Mouse (Mus musculus): ENCODE measurements at regions not wholly inside any gene's neighbourhood (a gene's known extent, or its start where the extent isn't known, plus 50 kb on each side); places are given as distances from the start of the nearest gene placed in this dataset.

DNA sequence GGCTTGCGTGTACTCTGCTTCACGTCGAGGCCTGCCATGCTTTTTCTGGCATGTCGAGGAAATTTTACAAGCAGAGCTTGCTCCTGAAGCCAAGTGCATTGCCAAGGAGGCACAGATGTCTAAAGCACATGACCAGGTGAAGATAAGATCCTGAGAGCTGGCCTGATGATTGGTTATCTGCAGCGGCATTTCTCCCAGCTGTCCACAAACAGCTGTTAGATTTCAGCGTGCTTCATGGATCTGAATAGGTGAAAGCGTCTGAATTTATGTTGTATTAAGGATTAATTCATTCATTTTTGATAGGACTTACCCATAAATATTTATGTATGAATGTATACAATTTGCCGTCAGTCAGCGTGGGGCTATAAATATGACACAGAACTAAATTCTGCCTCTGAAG, 327.7 kb downstream of the Gpat3 start:
- no peak for DNase-seq (ENCODE audit: low read depth, low spot score)
- WGBS, result 64% methylated on average over 9 of the region's 9 CpGs

DNA sequence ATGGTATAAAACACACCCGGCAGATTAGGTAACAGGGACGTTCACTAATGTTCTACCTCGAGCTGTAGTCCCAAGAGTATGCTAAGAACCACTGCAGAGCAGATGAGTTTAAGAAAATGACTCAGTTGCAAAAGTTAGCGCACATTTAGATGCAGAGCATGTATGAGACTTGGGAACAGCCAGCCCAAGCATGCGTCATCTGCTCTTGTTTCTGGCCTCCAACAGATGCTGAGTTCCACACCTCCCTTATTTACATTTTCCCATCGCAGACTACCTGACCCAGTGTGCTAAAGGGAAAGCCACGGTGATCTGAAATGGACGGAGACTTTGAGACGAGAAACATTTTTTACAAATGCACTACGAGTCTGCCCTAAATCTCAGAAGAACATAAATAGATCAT, 327.3 kb downstream of the Gpat3 start:
- WGBS, result 54% methylated on average over 10 of the region's 10 CpGs
- no peak for DNase-seq (ENCODE audit: low read depth, low spot score)

DNA sequence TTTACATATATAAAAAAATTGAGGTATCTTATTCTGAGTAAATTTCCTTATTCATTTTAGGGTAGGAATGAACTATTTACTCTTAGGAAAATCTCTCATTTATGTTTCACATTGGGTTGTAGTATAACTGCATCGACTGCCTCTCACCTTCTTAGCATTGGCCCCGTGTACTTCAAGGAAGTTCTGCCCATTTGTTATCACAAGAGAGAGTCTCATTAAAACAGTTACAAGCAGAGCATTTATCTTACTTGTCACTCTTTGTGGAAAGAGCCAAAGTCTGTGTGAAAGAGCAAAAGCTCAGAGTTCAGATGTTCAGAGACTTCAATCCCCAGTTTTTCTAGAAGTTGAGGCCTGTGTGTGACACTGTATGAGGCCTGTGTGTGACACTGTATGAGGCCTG, 323.6 kb downstream of the Gpat3 start:
- DNase-seq (ENCODE audit: low read depth, low spot score), result no peak
- WGBS, result 23% methylated on average over 2 of the region's 2 CpGs

DNA sequence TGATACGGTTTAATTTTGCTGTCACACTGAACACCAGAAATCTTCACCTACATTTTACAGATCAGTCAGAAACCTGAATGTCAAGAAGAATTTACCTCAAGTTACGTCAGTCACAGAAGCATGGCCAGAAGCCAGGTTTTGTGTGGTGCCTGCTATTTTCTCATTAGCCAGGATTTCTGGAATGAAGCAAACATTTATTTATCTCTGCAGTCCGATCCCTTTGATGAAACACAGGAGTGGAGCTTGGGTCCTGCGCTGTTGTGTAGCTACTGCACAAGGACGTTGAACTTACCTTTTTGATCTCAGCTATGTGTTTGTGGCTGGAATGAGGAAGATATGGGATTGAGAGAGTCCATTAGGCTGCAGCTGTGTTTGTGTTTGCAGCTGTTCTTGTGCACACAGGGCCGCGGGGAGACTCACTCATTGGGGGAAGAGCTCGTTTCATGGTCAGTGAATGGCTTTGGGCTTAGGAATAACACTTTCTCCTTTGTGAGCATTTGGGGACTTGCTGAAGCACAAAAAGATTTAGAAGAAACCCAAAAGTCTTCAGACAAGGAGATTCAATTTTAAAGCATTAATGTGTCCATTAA, 318.2 kb downstream of the Gpat3 start:
- WGBS, result 31% methylated on average over 8 of the region's 8 CpGs
- DNase-seq (ENCODE audit: low read depth, low spot score), result no peak

DNA sequence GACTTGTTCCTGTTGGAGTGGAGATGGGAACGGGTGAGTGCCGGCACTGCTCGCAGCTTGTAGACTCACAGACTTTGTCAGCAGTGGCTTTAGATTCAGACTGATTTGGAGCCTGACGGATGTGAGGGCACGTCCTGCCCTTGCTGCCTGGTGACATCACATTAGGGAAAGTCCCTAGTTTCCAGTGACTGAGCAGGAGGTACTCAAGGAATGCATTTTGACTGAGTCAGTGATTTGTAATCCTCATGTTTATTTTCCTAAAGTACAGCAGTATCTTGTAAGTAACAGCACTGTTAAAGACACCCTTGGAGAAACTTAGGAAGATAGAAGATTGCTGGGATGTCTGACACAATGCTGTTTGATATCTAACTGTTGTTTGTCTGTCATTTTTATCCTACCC, 317.6 kb downstream of the Gpat3 start:
- no peak for DNase-seq (ENCODE audit: low read depth, low spot score)
- 28% methylated on average over 5 of the region's 5 CpGs for WGBS

DNA sequence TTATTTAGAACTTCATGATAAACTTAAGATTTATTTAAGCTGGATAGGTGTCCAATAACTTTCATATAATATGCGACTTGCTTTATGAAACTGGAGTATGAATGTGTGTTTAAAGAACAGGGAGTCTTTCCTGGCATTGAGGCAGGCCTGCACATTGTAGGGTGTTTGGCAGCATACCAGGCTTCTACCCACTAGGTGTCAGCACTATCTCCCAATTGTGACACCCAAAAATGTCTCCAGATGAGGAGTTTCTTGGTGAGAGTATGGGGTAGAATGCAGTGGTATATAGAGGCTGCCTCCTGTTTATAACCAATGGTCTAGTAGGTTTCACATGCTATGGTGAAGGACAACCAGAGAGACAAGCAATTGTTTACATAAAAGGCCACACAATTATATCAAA, 311.9 kb downstream of the Gpat3 start:
- 61% methylated on average over 1 of the region's 1 CpGs for WGBS
- DNase-seq (ENCODE audit: low read depth, low spot score), result no peak

DNA sequence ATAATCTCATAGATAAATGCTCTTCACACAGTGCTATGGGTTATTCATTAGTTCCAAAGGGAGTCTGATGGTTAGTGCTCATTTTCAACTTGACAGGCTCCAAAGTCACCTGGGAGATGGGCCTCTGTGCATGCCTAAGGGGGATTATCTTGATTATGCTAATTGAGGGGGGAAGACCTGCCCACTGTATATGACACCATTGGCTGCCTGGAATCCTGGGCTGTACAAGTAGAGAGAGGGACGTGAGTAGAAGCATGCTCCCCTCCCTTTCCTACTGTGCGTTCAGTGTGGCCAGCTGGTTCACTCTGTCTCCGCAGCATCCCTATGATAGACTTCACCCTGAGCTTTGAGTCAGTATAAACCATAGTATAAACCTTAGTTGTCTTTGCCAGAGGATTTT, 300.8 kb downstream of the Gpat3 start:
- no peak for DNase-seq (ENCODE audit: low read depth, low spot score)
- WGBS, result 70% methylated on average over 3 of the region's 3 CpGs

DNA sequence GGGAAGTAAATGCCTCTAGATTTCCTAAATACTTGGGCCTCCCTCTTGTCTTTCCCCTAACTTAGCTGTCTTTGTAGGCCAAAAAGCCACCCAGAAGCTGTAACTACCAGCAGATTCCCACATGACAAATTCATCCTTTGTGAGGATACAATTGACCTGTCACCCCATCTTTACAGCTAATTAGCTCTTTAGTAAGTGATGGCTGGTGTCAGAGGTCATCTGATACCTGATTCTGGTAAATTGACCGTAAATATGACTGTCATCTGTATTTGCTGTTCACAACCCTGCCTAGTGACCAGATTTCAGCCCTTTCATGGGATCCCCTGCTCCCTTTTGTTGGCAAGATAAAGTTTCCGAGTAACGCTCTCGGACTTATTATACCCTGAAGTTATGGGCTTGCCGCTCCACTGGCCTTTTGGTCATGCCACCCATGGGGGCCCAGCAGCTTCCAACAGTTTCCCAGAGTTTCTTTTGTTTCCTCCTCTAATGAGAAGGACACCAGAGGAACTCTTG, 279.5 kb downstream of the Gpat3 start:
- DNase-seq (ENCODE audit: low read depth, low spot score), result no peak
- 66% methylated on average over 5 of the region's 5 CpGs for WGBS

DNA sequence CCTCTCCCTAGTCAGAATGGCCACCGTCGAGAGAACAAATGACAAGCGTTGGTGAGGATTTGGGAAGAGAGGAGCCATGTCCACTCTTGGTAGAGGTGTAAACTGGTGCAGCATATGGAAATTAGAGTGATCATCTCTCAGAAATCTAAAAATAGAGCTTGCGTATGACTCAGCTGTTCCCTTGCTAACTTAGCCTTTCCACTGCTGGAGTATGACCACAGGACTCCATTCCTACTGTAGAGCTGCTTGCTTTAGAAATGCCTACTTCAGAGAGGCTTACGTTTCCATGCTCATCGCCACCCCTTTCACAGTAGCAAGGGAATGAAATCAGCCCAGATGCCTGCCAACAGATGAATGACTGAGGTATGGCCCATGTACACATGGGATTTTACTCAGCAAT, 277.4 kb downstream of the Gpat3 start:
- 89% methylated on average over 6 of the region's 6 CpGs for WGBS
- no peak for DNase-seq (ENCODE audit: low read depth, low spot score)

DNA sequence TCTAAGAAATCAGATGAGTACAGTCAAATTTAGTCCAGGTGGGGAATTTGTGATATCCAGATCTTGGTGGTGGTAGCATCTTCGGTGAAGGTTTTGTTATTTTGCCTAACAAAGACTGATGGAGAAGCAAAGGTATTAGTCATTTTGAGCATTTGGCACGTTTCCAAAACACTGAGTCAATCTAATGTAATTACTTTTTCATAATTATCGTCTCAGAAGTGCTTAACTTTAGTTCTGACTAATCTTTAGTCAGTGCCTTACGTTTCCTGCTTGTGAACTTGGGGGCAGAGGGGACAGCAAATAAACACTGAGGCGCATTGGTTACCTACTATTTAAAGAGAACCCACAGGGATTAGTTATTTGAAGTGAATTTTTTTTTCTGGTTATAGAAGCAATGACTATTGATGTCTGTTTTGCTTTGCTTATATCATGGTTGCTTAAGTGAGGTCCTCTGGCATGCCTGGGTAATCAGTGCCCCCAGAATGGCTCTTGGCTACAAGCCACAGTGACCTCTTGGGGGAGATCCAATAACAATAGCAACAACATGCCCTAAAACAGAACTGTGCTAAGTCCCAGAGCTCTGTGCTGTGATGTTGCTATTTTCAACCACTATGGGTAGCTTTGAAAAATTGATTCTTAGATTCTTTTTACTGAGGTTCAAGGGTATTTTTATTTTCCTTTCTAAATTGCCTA, 275.1 kb downstream of the Gpat3 start:
- DNase-seq (ENCODE audit: low read depth, low spot score), result no peak
- WGBS, result 35% methylated on average over 5 of the region's 5 CpGs

DNA sequence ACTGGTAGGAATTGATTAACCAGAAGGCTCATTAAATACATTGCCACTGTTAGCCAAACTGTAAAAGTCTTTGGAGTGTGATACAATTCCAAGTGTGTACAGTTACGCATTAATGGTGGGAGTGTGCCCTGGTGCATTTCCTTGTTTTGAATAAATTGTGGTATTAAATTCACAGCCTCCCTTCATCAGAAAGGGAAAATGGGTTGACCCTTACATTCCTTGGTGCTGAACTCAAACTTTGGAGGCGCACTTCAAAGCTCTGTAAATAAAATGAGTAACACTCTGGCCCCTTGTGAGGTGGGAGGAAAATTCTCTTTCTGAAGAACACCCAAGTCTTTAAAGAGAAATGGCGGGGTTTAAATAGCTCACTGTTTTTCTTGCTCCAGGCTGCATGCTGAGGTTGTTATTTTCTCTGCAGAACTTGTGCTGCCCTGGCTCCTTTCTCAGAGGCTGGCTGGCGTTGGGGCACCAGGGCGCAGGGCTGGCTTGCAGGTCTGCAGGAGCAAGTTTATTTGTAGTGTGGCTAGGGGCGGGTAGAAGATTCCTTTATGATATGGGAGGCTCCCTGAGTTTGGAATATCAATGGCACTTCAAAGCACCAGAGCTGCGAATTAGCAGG, 266.7 kb downstream of the Gpat3 start:
- 25% methylated on average over 7 of the region's 7 CpGs for WGBS
- DNase-seq (ENCODE audit: low read depth, low spot score), result no peak

DNA sequence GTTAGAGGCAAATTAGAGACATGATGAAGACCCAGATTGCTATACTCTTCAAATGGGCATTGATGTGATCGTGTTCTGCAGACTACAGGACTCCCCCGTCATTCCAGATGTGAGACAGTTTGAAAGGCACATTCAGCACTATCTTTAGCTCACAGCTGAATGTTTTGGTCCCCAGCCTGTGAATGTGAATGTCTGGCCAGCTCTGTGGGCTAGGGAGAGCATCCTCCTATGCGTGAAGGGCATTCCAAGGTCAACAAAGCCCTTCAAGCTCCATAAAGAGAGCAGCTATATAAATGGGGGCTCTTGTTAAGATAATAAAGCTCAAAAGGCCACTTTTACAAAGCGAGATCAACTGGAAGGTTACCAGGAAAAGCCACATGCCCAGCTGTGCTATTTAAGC, 266.1 kb downstream of the Gpat3 start:
- no peak for DNase-seq (ENCODE audit: low read depth, low spot score)
- WGBS, result 47% methylated on average over 4 of the region's 4 CpGs

DNA sequence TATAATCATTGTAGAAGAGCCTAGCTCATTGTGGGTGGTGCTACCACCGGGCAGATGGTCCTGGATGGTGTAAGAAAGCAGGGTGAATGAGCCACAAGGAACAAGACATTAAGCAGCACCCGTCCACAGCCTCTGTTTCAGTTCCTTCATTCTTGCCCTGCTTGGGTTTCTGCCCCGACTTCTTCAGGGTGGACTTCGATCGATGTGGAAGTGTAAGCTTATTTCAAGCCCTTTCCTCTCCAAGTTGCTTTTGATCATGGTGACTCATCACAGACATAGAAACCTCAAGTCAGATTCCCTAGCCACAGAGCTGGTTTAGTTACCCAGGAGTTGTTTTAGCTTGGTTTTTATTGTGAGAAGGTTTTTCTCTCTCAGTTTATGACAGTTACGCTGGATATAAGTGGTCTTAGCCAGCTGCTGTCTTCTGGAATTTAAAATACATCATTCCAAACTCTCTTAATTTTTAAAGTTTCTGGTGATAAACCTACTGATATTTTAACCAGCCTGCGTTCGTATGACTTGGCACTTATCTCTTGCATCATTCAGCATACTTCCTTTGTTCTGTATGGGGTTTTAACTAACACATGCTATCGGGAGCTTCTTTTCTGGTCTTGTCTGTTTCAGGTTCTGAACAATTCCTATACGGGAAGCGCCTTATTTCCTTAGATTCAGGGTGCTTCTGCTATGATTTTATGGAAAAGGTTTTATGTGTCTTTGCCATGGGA, 255.6 kb downstream of the Gpat3 start:
- DNase-seq (ENCODE audit: low read depth, low spot score), result no peak
- 67% methylated on average over 11 of the region's 11 CpGs for WGBS

DNA sequence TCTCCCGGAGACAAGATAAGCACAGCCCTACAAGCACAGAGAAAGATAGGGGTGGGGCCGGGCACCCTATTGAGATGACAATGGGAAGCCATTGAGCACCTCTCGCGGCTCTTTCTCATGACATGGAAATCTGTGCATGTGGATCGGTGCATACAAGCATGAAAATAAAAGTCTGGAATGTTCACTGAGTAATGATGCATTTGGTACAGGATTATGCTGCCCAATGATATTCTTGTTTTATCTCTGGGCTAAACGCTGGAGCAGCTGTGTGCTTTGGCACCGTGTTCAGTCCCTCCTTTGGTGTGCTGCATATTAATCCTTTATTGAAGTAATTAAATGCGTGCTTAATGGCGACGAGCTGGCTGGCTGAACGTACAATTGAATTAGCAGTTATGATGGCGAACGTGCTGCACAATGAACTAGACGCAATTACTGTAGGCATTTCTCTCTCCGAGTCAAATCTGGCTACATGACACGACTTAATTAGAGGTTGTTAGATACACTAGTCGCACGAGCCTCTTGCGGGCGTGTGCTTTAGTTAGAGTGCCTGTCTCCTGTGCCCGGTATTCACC, 245.6 kb downstream of the Gpat3 start:
- WGBS, result 66% methylated on average over 21 of the region's 21 CpGs
- no peak for DNase-seq (ENCODE audit: low read depth, low spot score)

DNA sequence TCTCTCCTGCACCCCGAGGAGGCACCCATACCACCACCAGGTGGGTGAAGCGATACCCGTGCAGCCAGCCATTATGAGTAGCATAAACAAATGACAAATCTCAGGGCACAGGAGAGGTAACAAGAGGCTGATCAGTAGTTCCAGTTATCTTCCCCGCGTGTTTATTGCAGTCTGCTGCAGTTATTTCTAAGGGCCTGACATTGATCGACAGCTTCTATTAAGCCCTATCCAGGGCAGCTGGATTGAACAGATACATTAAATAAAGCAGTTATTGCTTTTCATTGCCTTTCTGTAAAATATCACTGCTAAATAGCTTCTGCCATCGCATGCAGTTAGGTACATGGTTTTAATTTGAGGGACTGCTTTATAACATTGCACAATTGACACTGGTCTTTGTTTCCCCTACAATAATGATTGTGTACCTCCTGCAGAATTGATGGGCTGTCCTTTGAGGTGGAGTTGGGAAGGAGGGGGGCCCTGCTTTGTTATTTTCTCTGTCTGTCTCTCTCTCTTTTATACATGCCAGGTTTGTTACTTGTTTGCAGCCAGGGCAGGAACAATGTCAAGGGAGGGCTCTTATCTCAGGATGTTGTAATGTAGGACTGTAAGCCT, 245.0 kb downstream of the Gpat3 start:
- no peak for DNase-seq (ENCODE audit: low read depth, low spot score)
- WGBS, result 67% methylated on average over 7 of the region's 7 CpGs

DNA sequence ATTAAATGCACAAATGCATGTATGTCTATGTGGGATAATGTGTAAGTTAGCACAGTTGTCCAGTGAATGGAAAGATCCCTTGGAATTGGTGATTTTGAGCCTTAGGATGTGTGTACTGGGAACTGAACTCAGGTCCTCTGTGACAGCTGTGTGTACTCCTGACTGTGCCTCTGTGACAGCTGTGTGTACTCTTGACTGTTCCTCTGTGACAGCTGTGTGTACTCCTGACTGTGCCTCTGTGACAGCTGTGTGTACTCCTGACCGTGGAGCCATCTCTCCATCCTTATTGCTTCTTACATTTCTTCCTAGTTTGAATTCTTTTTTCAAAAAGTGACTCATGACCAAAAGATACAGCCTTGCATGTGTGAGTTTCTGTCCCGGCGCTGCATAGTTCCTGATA, 239.7 kb downstream of the Gpat3 start:
- DNase-seq (ENCODE audit: low read depth, low spot score), result no peak
- 62% methylated on average over 3 of the region's 3 CpGs for WGBS

DNA sequence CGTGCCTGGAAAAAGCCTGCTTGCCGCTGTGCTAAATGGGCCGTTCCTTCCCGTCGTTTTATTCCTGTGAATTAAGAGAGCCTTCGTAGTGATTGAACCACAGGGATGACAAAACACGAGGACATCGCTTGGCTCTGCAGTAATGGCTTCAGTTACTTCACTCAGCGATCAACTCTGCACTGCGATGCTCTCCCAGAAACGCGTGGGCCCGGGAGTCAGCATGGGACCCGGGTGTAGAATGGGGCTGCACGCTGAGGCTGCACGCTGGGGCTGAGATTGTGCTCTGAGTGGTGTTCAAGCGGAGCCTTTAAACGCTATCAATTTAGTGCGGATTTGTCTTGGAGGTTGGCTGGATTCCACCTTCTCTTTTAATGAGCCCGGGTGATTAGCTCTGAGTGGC, 237.1 kb downstream of the Gpat3 start:
- WGBS, result 85% methylated on average over 20 of the region's 20 CpGs
- DNase-seq (ENCODE audit: low read depth, low spot score), result no peak

DNA sequence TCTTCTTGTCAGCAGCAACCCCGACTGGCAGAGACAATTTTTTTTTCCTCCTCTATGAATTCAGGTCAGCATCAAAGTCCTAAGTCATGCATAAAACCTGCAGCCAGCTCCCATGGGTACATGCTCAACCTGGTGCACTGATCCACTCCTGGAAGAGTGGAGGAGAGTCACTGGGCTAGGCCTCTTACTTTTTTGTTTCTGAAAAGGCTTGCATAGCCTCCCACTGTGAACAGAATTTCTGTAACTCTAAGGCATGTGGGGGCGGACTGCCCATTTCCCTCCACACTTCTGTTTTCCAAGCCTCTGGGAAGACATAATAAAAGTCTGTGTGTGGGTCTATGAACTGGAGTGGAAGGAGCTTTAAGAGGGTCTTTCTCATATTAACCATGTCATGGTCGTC, 218.8 kb downstream of the Gpat3 start:
- WGBS, result 74% methylated on average over 3 of the region's 3 CpGs
- no peak for DNase-seq (ENCODE audit: low read depth, low spot score)

DNA sequence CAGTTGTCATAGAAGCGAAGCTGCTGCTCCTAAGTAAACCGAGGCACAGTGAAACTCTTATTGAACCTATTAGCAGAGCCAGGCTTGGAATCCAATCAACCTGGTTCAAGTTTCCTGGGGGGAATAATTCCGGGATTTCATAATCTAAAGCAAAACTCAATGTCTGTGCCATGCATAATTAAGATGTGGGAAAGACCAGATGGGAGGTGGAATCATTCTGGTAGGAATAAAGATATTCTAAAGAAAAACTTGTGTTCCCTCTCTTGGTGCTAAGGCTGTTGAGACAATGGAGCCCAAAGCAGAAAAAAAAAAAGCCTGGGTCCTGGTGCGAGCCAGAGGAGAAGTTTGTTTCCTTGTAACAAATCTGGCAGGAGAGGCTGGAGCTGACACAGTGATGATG, 217.7 kb downstream of the Gpat3 start:
- no peak for DNase-seq (ENCODE audit: low read depth, low spot score)
- WGBS, result 80% methylated on average over 4 of the region's 4 CpGs

DNA sequence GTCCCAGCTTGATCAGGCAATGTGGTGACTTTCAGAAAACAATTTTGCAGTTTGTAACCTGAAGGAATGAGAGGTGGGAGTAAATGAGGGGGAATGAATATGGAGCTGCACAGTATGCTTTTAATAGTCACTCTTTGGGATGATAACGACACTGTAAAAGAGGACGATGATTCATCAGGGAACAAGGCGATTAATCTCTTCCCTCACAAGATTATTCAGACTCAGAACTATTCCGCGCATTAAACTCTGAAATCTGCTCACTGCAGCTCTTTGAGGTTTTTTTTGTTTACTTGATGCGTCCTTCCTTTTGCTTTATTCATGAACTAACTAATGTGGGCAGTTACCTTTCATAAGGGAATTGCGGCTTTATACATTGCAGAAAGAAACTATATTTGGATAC, 206.1 kb downstream of the Gpat3 start:
- DNase-seq (ENCODE audit: low read depth, low spot score), result no peak
- 85% methylated on average over 7 of the region's 7 CpGs for WGBS
